Mouse (Mus musculus) heart, embryonic 14.5 days (tissue): ENCODE measurements around the gene Rer1. TPM values are rescaled to one million over a fixed set of nuclear protein-coding genes. Genes with fewer than 3 reads are reported as not detected.

Source experiments
- ATAC-seq: fragments of 200-750 bp; cut with Nextera tagmentation; 2 replicates; pipeline ENCODE4 v1.8.0; 2017; ENCODE audit warnings: low read depth, moderate TSS enrichment; ENCODE audit not compliant: insufficient number of reproducible peaks, insufficient read depth, low FRiP score
- H3K27ac ChIP-seq, 2 experiments: fragments of 200-500 bp in 1 of 2; fragments of 300-500 bp in 1 of 2; sonication (generic) in 1 of 2; replicated peaks in 1 of 2; 2 replicates each; pipeline ENCODE4 v1.5.1; 2012 to 2014; ENCODE audit warnings: low read depth in 2 of 2, low read length in 2 of 2, control low read depth in 1 of 2, mild to moderate bottlenecking in 1 of 2, mixed read lengths in 1 of 2; ENCODE audit not compliant: control insufficient read depth in 1 of 2, insufficient read depth in 1 of 2
- H3K27me3 ChIP-seq: fragments of 300-500 bp; sonication (generic); 2 replicates; pipeline ENCODE4 v1.6.1; 2014; ENCODE audit warnings: mild to moderate bottlenecking, low read length, control low read depth; ENCODE audit not compliant: control insufficient read depth, insufficient read depth
- H3K36me3 ChIP-seq: fragments of 300-500 bp; sonication (generic); 2 replicates; pipeline ENCODE4 v1.6.1; 2014; ENCODE audit warnings: mild to moderate bottlenecking, control low read depth, low read length, mixed read lengths; ENCODE audit not compliant: control insufficient read depth, insufficient read depth
- H3K4me1 ChIP-seq, 2 experiments: fragments of 200-500 bp in 1 of 2; fragments of 300-500 bp in 1 of 2; sonication (generic) in 1 of 2; 2 replicates each; pipeline ENCODE4 v1.6.1; 2012 to 2014; ENCODE audit warnings: low read length in 2 of 2, control low read depth in 1 of 2, mixed read lengths in 1 of 2; ENCODE audit not compliant: control insufficient read depth in 2 of 2, insufficient read depth in 2 of 2
- H3K4me2 ChIP-seq: fragments of 300-500 bp; sonication (generic); 2 replicates; pipeline ENCODE4 v1.6.1; 2014; ENCODE audit warnings: mild to moderate bottlenecking, low read length
- H3K4me3 ChIP-seq, 2 experiments: fragments of 200-500 bp in 1 of 2; fragments of 300-500 bp in 1 of 2; sonication (generic) in 1 of 2; 2 replicates each; pipeline ENCODE4 v1.5.1; 2012 to 2014; ENCODE audit warnings: low read length in 2 of 2, mild to moderate bottlenecking in 2 of 2, control low read depth in 1 of 2, low read depth in 1 of 2, moderate library complexity in 1 of 2; ENCODE audit not compliant: control insufficient read depth in 1 of 2, insufficient read depth in 1 of 2
- H3K9ac ChIP-seq: fragments of 300-500 bp; sonication (generic); 2 replicates; pipeline ENCODE4 v1.6.1; 2014; ENCODE audit warnings: mild to moderate bottlenecking, low read length
- H3K9me3 ChIP-seq: fragments of 300-500 bp; sonication (generic); 2 replicates; pipeline ENCODE4 v1.6.1; 2016; ENCODE audit warnings: low read length, control low read depth; ENCODE audit not compliant: control insufficient read depth
- WGBS: fragments of 180-500 bp; shearing (Covaris S2); extraction: QIAGEN DNeasy Blood & Tissue Kit; methylation state at CpG from one replicate; pipeline ENCODE4 v1.1.7; 2014; 5-methylcytosine and 5-hydroxymethylcytosine counted together
- polyA plus RNA-seq: library from polyadenylated mRNA; unstranded; fragments of >200 nt; fragmentation: Nextera tagmentation; extraction: Ambion mirVana; gene quantifications from 2 replicates; pipeline ENCODE4 v1.2.1, GENCODE M21; 2014

Rer1 gene
- 131 and 141 TPM in 2 replicates for polyA plus RNA-seq

GRCm38 (mm10) chr4:155086108-155087024, at the start of gene Rer1, which contains the start of gene Morn1:
Rer1 (minus strand) TSS chr4:155086382.
Morn1 (plus strand) TSS chr4:155086577.
- Histone ChIP-seq H3K36me3 (peaks cover 28% of the 10 kb centered on the region), H3K27me3 (no peaks in the 10 kb centered on the region), H3K4me1 (peaks cover 6 to 24% of the 10 kb centered on the region in 2 experiments; a peak in 3 of 4 replicates), H3K9ac (peak within 1 kb of the TSS; percentile 95), H3K4me2 (peak within 1 kb of the TSS; percentile 99), H3K4me3 (peak within 1 kb of the TSS; percentile 95 to 97), H3K9me3 (no peaks in the 10 kb centered on the region), H3K27ac (peak within 1 kb of the TSS; percentile 86 to 93)
- WGBS: under 1% methylated on average over 83 of the region's 85 CpGs
- peak; percentile 95 for ATAC-seq

- Histone ChIP-seq H3K27ac (peak overlapping the region; percentile 86 to 87), H3K4me3 (no peak overlapping the region), H3K27me3 (no peaks in the 10 kb centered on the region), H3K9ac (no peak overlapping the region), H3K9me3 (no peaks in the 10 kb centered on the region), H3K36me3 (no peaks in the 10 kb centered on the region), H3K4me1 (peaks cover 59 to 66% of the 10 kb centered on the region in 2 experiments), H3K4me2 (no peak overlapping the region)
- ATAC-seq: no peak
- 87% methylated on average over 7 of the region's 7 CpGs for WGBS
Observed at GRCm38 (mm10) chr4:155134686-155135172, 48.5 kb upstream of the Rer1 start.

GRCm38 (mm10) chr4:155133658-155134417, 47.7 kb upstream of the Rer1 start:
- Histone ChIP-seq H3K27me3 (no peaks in the 10 kb centered on the region), H3K4me1 (peaks cover 67 to 75% of the 10 kb centered on the region in 2 experiments), H3K9me3 (no peaks in the 10 kb centered on the region), H3K4me2 (peak overlapping the region; percentile 26), H3K9ac (peak overlapping the region; percentile 32), H3K36me3 (no peaks in the 10 kb centered on the region), H3K4me3 (no peak overlapping the region), H3K27ac (peak overlapping the region; percentile 86 to 87)
- ATAC-seq: peak; percentile 26; the same call in 1 of the 2 replicates
- 13% methylated on average over 20 of the region's 20 CpGs for WGBS

DNA sequence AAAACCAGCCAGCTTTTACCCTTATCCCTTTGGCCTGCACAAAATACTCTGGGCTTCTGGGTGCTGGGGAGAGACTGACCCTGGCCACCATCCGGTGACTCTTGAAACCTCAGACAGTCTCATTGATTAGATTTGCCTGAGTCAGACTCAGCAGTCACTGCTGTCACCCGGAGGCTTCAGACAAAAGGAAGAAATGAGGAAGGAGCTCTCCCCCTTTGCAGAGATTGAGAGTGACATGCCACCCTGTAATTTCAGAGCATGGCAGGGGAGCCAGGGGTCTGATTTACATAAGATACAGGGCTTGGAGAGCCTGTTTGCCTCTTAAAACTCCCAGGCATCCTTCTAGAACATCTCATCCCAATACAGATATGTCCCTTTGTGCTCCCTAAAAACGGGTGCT, 47.0 kb upstream of the Rer1 start:
- Histone ChIP-seq H3K9ac (peak overlapping the region; percentile 32), H3K27me3 (no peaks in the 10 kb centered on the region), H3K4me3 (no peak overlapping the region), H3K9me3 (no peaks in the 10 kb centered on the region), H3K36me3 (no peaks in the 10 kb centered on the region), H3K4me1 (peaks cover 68 to 78% of the 10 kb centered on the region in 2 experiments), H3K27ac (peak overlapping the region; percentile 86 to 87), H3K4me2 (no peak overlapping the region)
- ATAC-seq: no peak
- 23% methylated on average over 3 of the region's 3 CpGs for WGBS

GRCm38 (mm10) chr4:155130616-155131015, 44.4 kb upstream of the Rer1 start:
- ATAC-seq: no peak
- H3K9ac ChIP-seq: peak overlapping the region; percentile 60
- peak overlapping the region; percentile 96 to 97 for H3K27ac ChIP-seq
- whole genome bisulfite sequencing: 44% methylated on average over 7 of the region's 7 CpGs
- H3K27me3 ChIP-seq: no peaks in the 10 kb centered on the region
- H3K36me3 ChIP-seq: no peaks in the 10 kb centered on the region
- H3K4me2 ChIP-seq: no peak overlapping the region
- H3K4me3 ChIP-seq: no peak overlapping the region
- peaks cover 68 to 83% of the 10 kb centered on the region in 2 experiments for H3K4me1 ChIP-seq
- H3K9me3 ChIP-seq: no peaks in the 10 kb centered on the region

- H3K9ac ChIP-seq: peak overlapping the region; percentile 60
- no peaks in the 10 kb centered on the region for H3K9me3 ChIP-seq
- no peak overlapping the region for H3K4me3 ChIP-seq
- no peaks in the 10 kb centered on the region for H3K36me3 ChIP-seq
- H3K27me3 ChIP-seq: no peaks in the 10 kb centered on the region
- peak; percentile 70 for ATAC-seq
- peaks cover 66 to 81% of the 10 kb centered on the region in 2 experiments for H3K4me1 ChIP-seq
- H3K4me2 ChIP-seq: no peak overlapping the region
- WGBS: 24% methylated on average over 14 of the region's 14 CpGs
- peak overlapping the region; percentile 96 to 97 for H3K27ac ChIP-seq
Observed at GRCm38 (mm10) chr4:155129996-155130395, 43.8 kb upstream of the Rer1 start.
